Mouse (Mus musculus) CH12.LX (cell line): Measurements from ENCODE around the gene Ppan. TPM values are rescaled to one million over a fixed set of nuclear protein-coding genes. Genes with fewer than 3 reads are reported as not detected.

Experiments
- DNase-seq: peaks from one replicate; pipeline ENCODE4 v3.0.0-alpha.2; 2013; ENCODE audit errors: extremely low read depth
- H3K27ac ChIP-seq: 2 replicates; pipeline ENCODE4 v1.5.1; 2012; ENCODE audit warnings: low read depth, mild to moderate bottlenecking, control low read depth, moderate library complexity; ENCODE audit not compliant: insufficient read depth
- H3K27me3 ChIP-seq: replicated peaks from 2 replicates; pipeline ENCODE3; 2012; ENCODE audit warnings: inconsistent platforms
- H3K36me3 ChIP-seq, 2 experiments: replicated peaks in 1 of 2; 2 replicates each; pipeline versions ENCODE3 to v1.6.1; 2012; ENCODE audit warnings: inconsistent platforms in 1 of 2, low read length in 1 of 2, mild to moderate bottlenecking in 1 of 2, mixed read lengths in 1 of 2, moderate library complexity in 1 of 2; ENCODE audit not compliant: control insufficient read depth in 1 of 2, insufficient read depth in 1 of 2
- H3K4me1 ChIP-seq, 2 experiments: 2 replicates each; pipeline ENCODE4 v1.6.1; 2012; ENCODE audit warnings: inconsistent platforms in 1 of 2, moderate library complexity in 1 of 2; ENCODE audit not compliant: insufficient read depth in 2 of 2, control insufficient read depth in 1 of 2
- H3K4me2 ChIP-seq: 2 replicates; pipeline ENCODE4 v1.6.1; 2012; ENCODE audit warnings: low read depth, mild to moderate bottlenecking, control low read depth; ENCODE audit not compliant: poor library complexity, insufficient read depth, severe bottlenecking
- H3K4me3 ChIP-seq, 3 experiments: fragments of 150-350 bp in 1 of 3; sonication (generic) in 1 of 3; replicated peaks in 1 of 3; 2 replicates each; pipeline versions ENCODE3 to v1.5.1; 2011 to 2012; ENCODE audit warnings: low read depth in 2 of 3, low read length in 2 of 3, mild to moderate bottlenecking in 2 of 3, moderate library complexity in 2 of 3, control low read depth in 1 of 3, improper control_type of control experiment in 1 of 3, inconsistent platforms in 1 of 3, mixed read lengths in 1 of 3; ENCODE audit not compliant: poor library complexity in 1 of 3
- H3K79me2 ChIP-seq: replicated peaks from 2 replicates; pipeline ENCODE4 v1.6.1; 2012; ENCODE audit warnings: mild to moderate bottlenecking, moderate library complexity; ENCODE audit not compliant: control insufficient read depth, poor library complexity, insufficient read depth, severe bottlenecking; ENCODE audit errors: extremely low read depth
- H3K9ac ChIP-seq: 2 replicates; pipeline ENCODE4 v1.6.1; 2012; ENCODE audit warnings: low read depth, mild to moderate bottlenecking, control low read depth, moderate library complexity; ENCODE audit not compliant: insufficient read depth
- H3K9me3 ChIP-seq: replicated peaks from 2 replicates; pipeline ENCODE3; 2012; ENCODE audit warnings: low read length, inconsistent platforms, mixed read lengths
- CHD1 ChIP-seq: IDR thresholded peaks from 2 replicates; pipeline ENCODE4 v1.6.1; 2012; ENCODE audit warnings: low read depth, low read length, improper control_type of control experiment, inconsistent platforms
- CHD2 ChIP-seq: IDR thresholded peaks from 2 replicates; pipeline ENCODE4 v1.6.1; 2011; ENCODE audit warnings: low read length, improper control_type of control experiment
- CTCF ChIP-seq, 2 experiments: IDR thresholded peaks in 1 of 2; conservative IDR thresholded peaks in 1 of 2; 2 replicates each; pipeline ENCODE4 v1.5.1; 2011 to 2012; ENCODE audit warnings: low read depth in 2 of 2, low read length in 2 of 2, improper control_type of control experiment in 1 of 2, inconsistent platforms in 1 of 2, mild to moderate bottlenecking in 1 of 2, moderate library complexity in 1 of 2
- IRF4 ChIP-seq: IDR thresholded peaks from 2 replicates; pipeline ENCODE4 v1.6.1; 2014; ENCODE audit warnings: low read depth, mild to moderate bottlenecking, inconsistent platforms, low read length, improper control_type of control experiment
- MAZ ChIP-seq: IDR thresholded peaks from 2 replicates; pipeline ENCODE4 v1.6.1; 2012; ENCODE audit warnings: low read depth, mild to moderate bottlenecking, inconsistent platforms, low read length, improper control_type of control experiment, moderate library complexity
- MEF2A ChIP-seq: IDR thresholded peaks from 2 replicates; pipeline ENCODE4 v1.6.1; 2014; ENCODE audit warnings: low read depth, mild to moderate bottlenecking, inconsistent platforms, low read length, improper control_type of control experiment, borderline replicate concordance
- MYC ChIP-seq: IDR thresholded peaks from 2 replicates; pipeline ENCODE4 v1.6.1; 2011; ENCODE audit warnings: low read depth, mild to moderate bottlenecking, improper control_type of control experiment, low read length
- NRF1 ChIP-seq: IDR thresholded peaks from 2 replicates; pipeline ENCODE4 v1.6.1; 2014; ENCODE audit warnings: low read depth, mild to moderate bottlenecking, inconsistent platforms, low read length, improper control_type of control experiment, moderate library complexity
- PAX5 ChIP-seq: IDR thresholded peaks from 2 replicates; pipeline ENCODE4 v1.6.1; 2012; ENCODE audit warnings: low read length, inconsistent platforms, mixed read lengths
- POLR2AphosphoS2 ChIP-seq: IDR thresholded peaks from 2 replicates; pipeline ENCODE4 v1.6.1; 2011; ENCODE audit warnings: low read depth, low read length, improper control_type of control experiment
- TCF12 ChIP-seq: IDR thresholded peaks from 2 replicates; pipeline ENCODE4 v1.6.1; 2014; ENCODE audit warnings: low read depth, mild to moderate bottlenecking, inconsistent platforms, low read length, improper control_type of control experiment
- UBTF ChIP-seq: IDR thresholded peaks from 2 replicates; pipeline ENCODE4 v1.6.1; 2012; ENCODE audit warnings: low read depth, mild to moderate bottlenecking, inconsistent platforms, low read length, improper control_type of control experiment, moderate library complexity
- USF1 ChIP-seq: IDR thresholded peaks from 2 replicates; pipeline ENCODE4 v1.6.1; 2014; ENCODE audit warnings: low read depth, mild to moderate bottlenecking, inconsistent platforms, low read length, improper control_type of control experiment
- ZC3H11A ChIP-seq: IDR thresholded peaks from 2 replicates; pipeline ENCODE4 v1.6.1; 2012; ENCODE audit warnings: low read depth, mild to moderate bottlenecking, inconsistent platforms, low read length, improper control_type of control experiment
- dilution Hi-C: fragments of 300-500 bp; cut with MboI; formaldehyde crosslinking; loops from 2 replicates; pipeline ENCODE4 v1.14.3; 2020; ENCODE audit warnings: low sequenced_read_pairs; ENCODE audit not compliant: extremely low pct_unique_long_range_greater_than_20kb, extremely low pct_ligation_motif_present
- in situ Hi-C: fragments of 300-500 bp; cut with MboI; formaldehyde crosslinking; loops from 3 replicates; pipeline ENCODE4 v1.14.3; 2019; ENCODE audit warnings: low sequenced_read_pairs, low pct_ligation_motif_present, low pct_unique_long_range_greater_than_20kb, mixed read lengths
- polyA plus RNA-seq: library from polyadenylated mRNA; unstranded; fragments of >175 nt; gene quantifications from 2 replicates; pipeline ENCODE4 v1.2.1, GENCODE M21; 2012; ENCODE audit warnings: low read depth; ENCODE audit not compliant: insufficient read length
- total RNA-seq, 2 experiments: library from RNA; depleted of rRNA; stranded (reverse); fragments of 300-350 nt in 1 of 2; fragments of >200 nt in 1 of 2; gene quantifications; 2 replicates each; pipeline ENCODE4 v1.2.3; 2012 to 2014

Ppan gene
- total and polyA plus RNA-seq, 3 experiments: 272 to 359 (median 346) TPM

DNA sequence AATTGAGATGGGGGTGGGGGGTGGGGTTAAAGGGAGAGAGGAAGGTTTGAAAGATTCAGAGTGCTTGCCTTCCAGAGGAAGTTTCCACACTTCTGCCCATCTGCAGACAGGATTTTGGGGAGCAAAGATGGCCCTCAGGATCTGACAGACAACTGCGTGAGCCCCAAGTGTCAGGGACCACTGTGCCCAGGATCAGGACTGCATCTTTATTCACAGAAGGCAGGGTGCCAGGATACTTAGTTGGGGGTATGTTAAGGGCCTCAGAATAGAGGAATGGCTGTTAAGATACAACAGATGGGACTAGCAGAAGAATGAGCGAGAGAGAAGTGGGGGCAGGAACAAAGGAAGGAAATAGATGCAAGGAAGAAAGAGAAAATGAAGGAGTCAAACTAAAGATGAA lies 1.4 kb upstream of the Ppan start (continued):
- TF ChIP-seq POLR2AphosphoS2 (no peak), IRF4 (no peak)

DNA sequence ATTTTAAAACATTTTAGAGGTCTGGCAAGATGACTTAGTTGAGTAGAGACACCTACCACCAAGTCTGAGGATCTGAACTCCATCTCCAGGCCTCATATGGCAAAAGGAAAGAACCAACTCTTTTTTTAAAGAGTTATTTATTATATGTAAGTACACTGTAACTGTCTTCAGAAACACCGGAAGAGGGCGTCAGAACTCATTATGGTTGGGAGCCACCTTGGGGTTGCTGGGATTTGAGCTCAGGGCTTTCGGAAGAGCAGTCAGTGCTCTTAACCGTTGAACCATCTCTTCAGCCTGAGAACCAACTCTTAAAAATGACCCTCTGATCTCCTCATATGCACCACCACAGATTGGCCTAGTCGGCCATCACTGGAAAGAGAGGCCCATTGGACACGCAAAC lies 784 bp upstream of the Ppan start:
- DNase-seq: no peak
- TF ChIP-seq CTCF (conservative IDR thresholded peaks at IDR 0.05 in 1 of 2, IDR thresholded peaks at IDR 0.05 in 1 of 2; ENCODE audit: low read depth in 2 of 2, low read length in 2 of 2) (peak in 1 of 2 experiments; percentile 23; a peak in 2 of 4 replicates), NRF1 (no peak)
- Histone ChIP-seq H3K27ac (no peak overlapping the region), H3K36me3 (peaks cover 30 to 31% of the 10 kb centered on the region in 2 experiments), H3K79me2 (peaks cover 24% of the 10 kb centered on the region), H3K4me1 (peaks cover 5 to 38% of the 10 kb centered on the region in 2 experiments), H3K9me3 (peaks cover 5% of the 10 kb centered on the region), H3K9ac (peak overlapping the region; percentile 71), H3K4me3 (no peak overlapping the region), H3K27me3 (no peaks in the 10 kb centered on the region), H3K4me2 (peak overlapping the region; percentile 18; the same call in 1 of the 2 replicates)
- in situ Hi-C loops (loop anchor here (10.0 kb wide), 1 partner anchor 258 kb away; the partner anchor contains the start of gene Cdc37), dilution Hi-C loops (no loop called here)

DNA sequence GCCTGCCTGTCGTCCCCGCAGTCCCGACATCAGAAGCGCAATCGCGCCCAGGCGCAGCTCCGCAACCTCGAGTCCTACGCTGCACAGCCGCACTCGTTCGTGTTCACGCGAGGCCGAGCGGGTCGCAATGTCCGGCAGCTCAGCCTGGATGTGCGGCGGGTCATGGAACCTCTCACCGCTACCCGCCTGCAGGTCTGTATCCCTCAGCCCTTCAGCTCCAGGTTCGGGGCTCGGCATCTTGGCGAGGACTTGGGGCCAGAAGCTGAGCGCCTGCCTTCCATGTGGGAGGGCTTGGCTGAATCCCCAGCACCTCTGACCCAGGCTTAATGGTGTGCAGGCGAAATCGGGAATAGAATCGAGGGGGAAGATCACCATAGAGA lies 401 bp downstream of the Ppan start:
- dilution Hi-C loops (no loop called here), in situ Hi-C loops (loop anchor here (10.0 kb wide), 1 partner anchor 256 kb away; the partner anchor contains the start of gene Cdc37)
- H3K4me1 ChIP-seq: peaks cover 5 to 40% of the 10 kb centered on the region in 2 experiments
- peak overlapping the region; percentile 68 for H3K9ac ChIP-seq
- H3K4me3 ChIP-seq: peak overlapping the region; percentile 63 to 84 (median 79)
- TF ChIP-seq MEF2A (no peak), MAZ (0 out of 2 replicates have a peak, but pooled peaks have one; percentile 14), CHD2 (peak; percentile 8; the same call in 1 of the 2 replicates), PAX5 (no peak), MYC (peak; percentile 45; the same call in 1 of the 2 replicates), POLR2AphosphoS2 (peak; percentile 54; the same call in 1 of the 2 replicates), NRF1 (0 out of 2 replicates have a peak, but pooled peaks have one; percentile 7), UBTF (0 out of 2 replicates have a peak, but pooled peaks have one; percentile 52), CHD1 (0 out of 2 replicates have a peak, but pooled peaks have one; percentile 55), USF1 (no peak), TCF12 (no peak), ZC3H11A (no peak)
- DNase-seq: no peak
- H3K4me2 ChIP-seq: peak overlapping the region; percentile 23; the same call in 1 of the 2 replicates
- H3K27ac ChIP-seq: peak overlapping the region; percentile 65
- peaks cover 24% of the 10 kb centered on the region for H3K79me2 ChIP-seq
- H3K36me3 ChIP-seq: peaks cover 40 to 42% of the 10 kb centered on the region in 2 experiments
- peaks cover 5% of the 10 kb centered on the region for H3K9me3 ChIP-seq
- no peaks in the 10 kb centered on the region for H3K27me3 ChIP-seq
